Mouse (Mus musculus) heart, postnatal 4 days (tissue): Measurements from ENCODE around the gene Med12l. TPM values are rescaled to one million over a fixed set of nuclear protein-coding genes. Genes with fewer than 3 reads are reported as not detected.
A peak's percentile ranks its signal among the peaks of the same experiment; 100 is the strongest.
"Not testable (repeated sequence)": the region's sequence is repeated elsewhere in the genome, so short reads cannot be mapped to it uniquely, and the experiment has no call there.

ENCODE experiments used
- DNase-seq: peaks from one replicate; pipeline ENCODE4 v3.0.0; 2021
- total RNA-seq, 2 experiments: library from RNA; stranded (reverse); gene quantifications; 2 replicates each; pipeline ENCODE4 v1.2.3; 2021

Gene Med12l
- total RNA-seq, 2 experiments from 2014 or later, result 15.0 to 16.3 TPM

- no peak for DNase-seq
Observed at GRCm38 (mm10) chr3:59140115-59140514, 134.5 kb downstream of the Med12l start.

- DNase-seq, result not testable (repeated sequence)
Observed at GRCm38 (mm10) chr3:59140941-59141340, 135.3 kb downstream of the Med12l start.

DNA sequence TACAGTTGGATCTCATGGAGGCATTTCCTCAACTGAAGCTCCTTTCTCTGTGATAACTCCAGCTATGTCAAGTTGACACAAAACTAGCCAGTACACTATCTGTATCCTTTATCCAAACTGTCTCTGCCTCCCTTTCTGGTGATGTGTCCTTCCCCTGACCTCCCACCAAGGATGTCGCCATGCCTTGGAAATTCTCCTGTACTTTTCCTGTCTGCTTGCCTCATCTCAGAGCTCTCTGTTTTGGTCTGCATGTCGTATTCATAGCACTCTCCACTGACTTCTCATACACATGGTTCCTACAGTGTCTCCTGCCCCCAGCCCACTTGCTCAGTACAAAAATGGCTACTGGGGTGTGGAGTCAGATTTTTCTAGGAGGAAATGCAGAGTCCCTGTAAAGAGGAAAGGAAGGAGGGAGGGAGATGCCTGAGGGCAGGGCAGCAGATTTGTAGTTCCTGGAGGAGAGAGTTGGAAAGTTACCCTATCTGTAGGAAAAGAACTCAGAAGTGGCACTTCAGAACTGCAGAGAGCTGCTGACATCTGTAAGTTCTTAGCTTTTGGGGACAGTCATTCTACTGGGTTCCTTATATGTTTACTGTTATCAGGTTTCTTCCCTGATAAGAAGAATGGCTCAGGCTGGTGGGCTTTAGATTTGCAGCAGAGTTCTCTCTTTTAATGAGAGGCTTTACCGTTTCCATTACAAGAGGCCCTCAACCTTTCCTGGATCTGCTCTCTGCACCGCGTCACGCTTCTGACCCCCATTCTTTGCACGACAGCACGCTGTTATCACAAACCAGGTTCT is 136.1 kb downstream of the Med12l start:
- DNase-seq, result no peak

GRCm38 (mm10) chr3:59145194-59145593 is 139.6 kb downstream of the Med12l start:
- DNase-seq, result no peak

DNA sequence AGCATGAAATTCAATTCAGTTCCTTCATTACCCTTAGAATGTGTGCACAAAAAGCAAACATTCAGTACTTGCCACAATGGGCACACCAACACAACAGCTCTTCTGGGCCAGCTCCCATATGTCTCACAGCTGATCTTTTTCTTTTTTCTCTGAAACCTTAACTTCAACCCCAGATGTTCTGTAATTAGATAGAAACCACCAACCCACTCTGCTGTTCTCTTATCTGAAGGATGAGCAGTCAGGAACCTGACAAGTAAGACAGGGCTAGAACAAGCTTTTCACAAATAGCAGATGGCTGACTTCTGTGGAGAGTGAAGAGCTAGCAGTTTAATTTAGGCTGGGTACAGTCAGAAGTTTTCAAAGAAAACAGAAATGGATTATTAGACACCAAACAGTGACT is 144.0 kb downstream of the Med12l start:
- DNase-seq, result no peak

DNA sequence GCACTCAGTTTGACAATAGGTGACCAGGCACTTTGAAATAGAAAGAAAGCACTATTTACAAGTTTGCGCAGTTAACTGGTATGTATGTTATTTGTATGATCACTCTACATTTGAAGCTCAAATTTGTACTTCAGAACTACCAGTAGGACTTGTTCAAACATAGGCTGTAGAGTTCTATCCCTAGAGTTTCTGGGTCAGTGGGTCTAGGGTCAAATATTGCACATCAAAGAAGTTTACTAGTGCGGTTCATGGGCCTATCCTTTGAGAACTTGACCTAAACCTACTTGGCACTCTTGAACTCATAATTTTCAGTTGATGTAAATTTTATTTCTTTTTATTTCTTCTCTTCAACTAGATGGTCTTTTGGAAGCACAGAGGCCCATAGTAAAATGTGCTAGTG is 145.0 kb downstream of the Med12l start:
- no peak for DNase-seq

- DNase-seq, result no peak
Observed at GRCm38 (mm10) chr3:59153424-59153823, 147.8 kb downstream of the Med12l start, which contains the start of gene P2ry14. TSS of gene P2ry14 (minus strand) at chr3:59153618.

DNA sequence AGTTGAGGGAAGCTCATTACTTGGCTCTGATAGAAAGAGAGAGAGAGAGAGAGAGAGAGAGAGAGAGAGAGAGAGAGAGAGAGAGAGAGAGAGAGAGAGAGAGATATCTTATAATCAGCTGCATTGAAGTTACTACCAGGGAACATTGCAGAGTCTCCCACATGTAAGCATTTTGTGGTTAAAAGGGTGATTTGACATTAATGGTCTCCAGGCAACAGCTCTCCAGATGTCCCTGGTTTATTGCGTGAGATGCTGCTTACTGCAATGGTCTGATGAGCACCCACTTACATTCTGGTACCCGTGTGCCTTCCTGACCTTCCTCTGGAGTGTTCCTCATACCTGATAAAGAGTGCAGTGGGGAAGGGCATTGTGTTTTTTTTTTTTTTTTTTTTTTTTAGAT is 149.3 kb downstream of the Med12l start:
- no peak for DNase-seq

DNA sequence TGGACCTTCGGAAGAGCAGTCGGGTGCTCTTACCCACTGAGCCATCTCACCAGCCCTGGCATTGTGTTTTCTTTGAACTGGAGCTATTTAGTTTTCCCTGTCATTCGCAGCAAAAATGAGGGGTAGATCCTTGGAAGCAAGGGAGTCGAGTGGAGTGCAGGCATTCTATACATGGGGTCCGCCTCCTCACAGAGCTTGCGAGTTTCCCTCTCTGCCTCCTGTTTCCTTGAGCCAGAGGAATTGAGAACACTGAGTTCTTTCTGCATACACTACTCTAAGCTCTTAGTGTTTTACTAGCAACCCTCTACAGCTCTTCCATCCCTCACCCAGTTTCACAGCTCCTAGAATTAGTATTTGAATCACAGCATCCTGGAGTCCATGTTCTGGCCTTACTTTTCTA is 149.8 kb downstream of the Med12l start:
- no peak for DNase-seq

GRCm38 (mm10) chr3:59157048-59157447 is 151.4 kb downstream of the Med12l start:
- no peak for DNase-seq

DNA sequence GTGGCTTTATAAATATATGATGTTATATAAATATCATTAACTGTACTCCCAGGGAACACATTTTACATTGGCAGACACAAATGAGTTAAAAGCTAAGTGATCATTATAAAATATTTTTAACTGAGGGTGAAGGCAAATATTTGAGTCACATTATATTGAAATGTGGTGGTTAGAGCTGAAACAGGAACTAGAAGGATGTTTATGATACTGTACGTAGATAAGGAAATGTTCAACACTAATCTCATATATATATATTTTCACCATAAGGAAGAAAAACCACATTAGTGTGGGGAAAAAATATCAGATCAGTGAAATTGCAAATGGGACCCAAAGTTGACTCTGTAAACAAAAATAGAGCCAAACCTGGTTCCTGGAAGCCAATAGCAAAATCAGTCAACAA is 154.8 kb downstream of the Med12l start:
- no peak for DNase-seq

- DNase-seq, result no peak
Observed at GRCm38 (mm10) chr3:59167417-59168054, 161.9 kb downstream of the Med12l start.

- DNase-seq, result no peak
Observed at GRCm38 (mm10) chr3:59168476-59168875, 162.9 kb downstream of the Med12l start.

- DNase-seq, result no peak
Observed at GRCm38 (mm10) chr3:59169215-59169614, 163.6 kb downstream of the Med12l start.

DNA sequence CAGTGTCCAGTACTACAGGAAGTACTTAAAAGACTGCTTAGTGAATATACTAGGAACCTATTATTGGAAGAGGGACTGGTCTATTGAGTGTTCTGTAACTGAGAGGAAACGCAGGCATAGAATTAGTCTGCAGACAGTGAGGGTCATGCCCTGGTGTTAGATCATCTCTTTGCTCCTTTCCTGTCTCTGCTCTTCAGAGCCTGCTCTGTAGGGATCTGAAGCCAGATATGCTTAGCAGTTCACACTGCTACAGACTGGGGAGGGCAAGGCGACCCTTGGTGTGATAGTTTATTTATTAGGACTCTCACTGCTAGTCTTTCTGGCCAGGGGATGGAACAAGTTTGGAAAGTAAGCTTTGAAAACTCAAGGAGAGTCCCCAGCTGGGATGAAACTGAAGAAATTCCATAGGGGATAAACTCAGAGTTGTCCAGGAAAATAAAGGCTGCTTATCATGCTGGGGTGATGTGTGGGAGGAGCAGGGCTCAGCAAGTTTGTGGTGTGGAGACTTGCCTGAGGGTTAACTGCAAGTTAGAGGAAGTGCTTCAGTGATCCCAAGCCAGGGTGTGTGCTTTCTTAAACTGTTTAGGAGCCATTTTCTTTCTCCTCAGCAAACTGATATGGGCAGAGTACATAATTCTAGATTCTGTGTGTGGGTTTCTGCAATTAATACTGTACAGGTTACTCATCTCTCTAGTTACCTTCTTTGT is 164.4 kb downstream of the Med12l start:
- no peak for DNase-seq

GRCm38 (mm10) chr3:59174426-59175154 is 169.0 kb downstream of the Med12l start:
- no peak for DNase-seq

- DNase-seq, result peak; percentile 57
Observed at GRCm38 (mm10) chr3:59175234-59175633, 169.6 kb downstream of the Med12l start.

DNA sequence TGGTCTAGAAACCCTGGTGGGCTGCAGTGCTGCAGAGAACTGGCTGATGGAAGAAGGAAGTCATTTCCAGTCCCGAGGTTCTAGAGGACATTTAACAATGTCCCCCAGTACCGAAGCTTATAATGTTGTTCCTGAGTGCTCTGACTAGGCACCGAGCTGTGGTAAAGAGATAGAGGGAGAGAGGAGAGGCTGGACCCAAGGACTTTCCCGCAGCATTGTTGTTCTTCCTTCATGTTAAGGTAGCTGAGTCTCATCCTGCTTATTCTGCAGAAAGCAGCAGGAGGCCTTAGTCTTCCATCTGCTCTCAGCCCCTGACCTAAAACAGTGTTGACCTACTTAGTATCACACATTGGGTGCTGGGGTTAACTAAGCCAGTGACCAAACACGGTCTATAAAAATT is 171.2 kb downstream of the Med12l start:
- no peak for DNase-seq

- DNase-seq, result no peak
Observed at GRCm38 (mm10) chr3:59181134-59181533, 175.5 kb downstream of the Med12l start.

DNA sequence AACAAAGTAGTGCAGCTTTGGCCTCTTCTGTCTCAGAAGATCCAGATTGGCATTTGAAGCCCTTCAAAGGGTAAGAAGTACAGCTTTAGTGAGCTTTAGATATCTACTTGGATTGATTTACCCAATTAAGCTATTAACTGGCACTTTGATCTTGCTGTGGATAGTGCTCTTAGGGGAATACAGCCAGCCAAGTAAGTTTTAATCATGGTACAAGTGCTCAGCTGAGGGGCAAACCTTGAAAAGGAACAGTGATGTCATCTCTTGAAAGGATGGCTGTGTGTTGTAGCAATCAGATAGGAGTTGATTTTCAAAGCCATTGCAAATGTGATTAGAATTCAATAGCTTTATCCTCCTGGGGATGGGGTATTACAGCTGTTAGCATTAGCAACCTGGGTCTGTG is 176.5 kb downstream of the Med12l start:
- DNase-seq, result no peak

GRCm38 (mm10) chr3:59185662-59186061 is 180.0 kb downstream of the Med12l start:
- no peak for DNase-seq

DNA sequence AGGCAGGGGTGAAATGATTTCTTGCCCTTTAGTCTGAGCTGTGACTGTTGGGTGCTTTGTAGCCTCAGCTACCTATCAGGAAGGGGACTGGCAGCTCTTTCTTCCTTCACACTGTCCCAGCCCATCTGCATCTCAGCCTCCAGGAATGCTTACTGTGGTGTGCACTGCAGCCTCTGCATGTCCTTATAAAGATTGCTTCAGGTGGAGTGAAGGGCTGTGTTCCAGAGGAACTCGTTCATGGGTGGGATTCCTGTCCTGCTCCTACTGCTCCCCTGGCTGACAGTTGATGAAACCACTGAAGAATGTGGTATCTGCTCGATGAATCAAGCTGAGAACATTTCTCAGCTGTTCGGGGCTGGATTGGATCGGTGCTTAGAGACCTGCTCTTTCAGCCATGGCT is 181.7 kb downstream of the Med12l start:
- no peak for DNase-seq

GRCm38 (mm10) chr3:59191674-59192073 is 186.0 kb downstream of the Med12l start:
- no peak for DNase-seq
